Mouse (Mus musculus): ENCODE results near the gene Cntln. TPM values are rescaled to one million over a fixed set of nuclear protein-coding genes. Genes with fewer than 3 reads are reported as not detected.

The Cntln gene
- polyA plus RNA-seq, 1 experiment: not detected

- TF ChIP-seq POLR2A (IDR thresholded peaks at IDR 0.05; ENCODE audit: insufficient read depth, low read depth, low read length): no peak
- no peak for TF ChIP-seq CTCF (IDR thresholded peaks at IDR 0.05; ENCODE audit: insufficient read depth, low read depth, low read length)
- no peak overlapping the region for H3K4me3 ChIP-seq (ENCODE audit: insufficient read depth, low read depth, low read length)
- H3K4me1 ChIP-seq (ENCODE audit: control insufficient read depth, insufficient read depth, low read length): no peaks in the 10 kb centered on the region
- 70% methylated on average over 3 of the region's 3 CpGs for WGBS
- no peak overlapping the region for H3K27ac ChIP-seq (ENCODE audit: insufficient read depth, low read depth, low read length)
Observed at GRCm38 (mm10) chr4:85006789-85007188, 122.7 kb downstream of the Cntln start.

- TF ChIP-seq POLR2A (IDR thresholded peaks at IDR 0.05; ENCODE audit: insufficient read depth, low read depth, low read length) (no peak), CTCF (IDR thresholded peaks at IDR 0.05; ENCODE audit: insufficient read depth, low read depth, low read length) (no peak)
- Histone ChIP-seq H3K27ac (ENCODE audit: insufficient read depth, low read depth, low read length) (no peak overlapping the region), H3K4me1 (ENCODE audit: control insufficient read depth, insufficient read depth, low read length) (no peaks in the 10 kb centered on the region), H3K4me3 (ENCODE audit: insufficient read depth, low read depth, low read length) (no peak overlapping the region)
Observed at GRCm38 (mm10) chr4:85010846-85011245, 126.7 kb downstream of the Cntln start.

GRCm38 (mm10) chr4:85045748-85046147 is 161.6 kb downstream of the Cntln start:
- WGBS: 36% methylated on average over 2 of the region's 2 CpGs
- Histone ChIP-seq H3K4me1 (ENCODE audit: control insufficient read depth, insufficient read depth, low read length) (no peaks in the 10 kb centered on the region), H3K27ac (ENCODE audit: insufficient read depth, low read depth, low read length) (no peak overlapping the region), H3K4me3 (ENCODE audit: insufficient read depth, low read depth, low read length) (no peak overlapping the region)
- TF ChIP-seq CTCF (IDR thresholded peaks at IDR 0.05; ENCODE audit: insufficient read depth, low read depth, low read length): no peak
- TF ChIP-seq POLR2A (IDR thresholded peaks at IDR 0.05; ENCODE audit: insufficient read depth, low read depth, low read length): no peak

GRCm38 (mm10) chr4:85049933-85050553 is 165.9 kb downstream of the Cntln start:
- no peak overlapping the region for H3K4me3 ChIP-seq (ENCODE audit: insufficient read depth, low read depth, low read length)
- TF ChIP-seq CTCF (IDR thresholded peaks at IDR 0.05; ENCODE audit: insufficient read depth, low read depth, low read length): no peak
- no peaks in the 10 kb centered on the region for H3K4me1 ChIP-seq (ENCODE audit: control insufficient read depth, insufficient read depth, low read length)
- 60% methylated on average over 8 of the region's 8 CpGs for WGBS
- no peak overlapping the region for H3K27ac ChIP-seq (ENCODE audit: insufficient read depth, low read depth, low read length)

GRCm38 (mm10) chr4:85054616-85055015 is 170.5 kb downstream of the Cntln start:
- no peak overlapping the region for H3K4me3 ChIP-seq (ENCODE audit: insufficient read depth, low read depth, low read length)
- WGBS: 75% methylated on average over 1 of the region's 1 CpGs
- TF ChIP-seq POLR2A (IDR thresholded peaks at IDR 0.05; ENCODE audit: insufficient read depth, low read depth, low read length) (no peak), CTCF (IDR thresholded peaks at IDR 0.05; ENCODE audit: insufficient read depth, low read depth, low read length) (no peak)
- H3K27ac ChIP-seq (ENCODE audit: insufficient read depth, low read depth, low read length): no peak overlapping the region
- no peaks in the 10 kb centered on the region for H3K4me1 ChIP-seq (ENCODE audit: control insufficient read depth, insufficient read depth, low read length)

GRCm38 (mm10) chr4:85059598-85059997 is 175.5 kb downstream of the Cntln start:
- H3K27ac ChIP-seq (ENCODE audit: insufficient read depth, low read depth, low read length): no peak overlapping the region
- no peaks in the 10 kb centered on the region for H3K4me1 ChIP-seq (ENCODE audit: control insufficient read depth, insufficient read depth, low read length)
- WGBS: 99% methylated on average over 2 of the region's 2 CpGs
- H3K4me3 ChIP-seq (ENCODE audit: insufficient read depth, low read depth, low read length): no peak overlapping the region
- TF ChIP-seq CTCF (IDR thresholded peaks at IDR 0.05; ENCODE audit: insufficient read depth, low read depth, low read length) (no peak), POLR2A (IDR thresholded peaks at IDR 0.05; ENCODE audit: insufficient read depth, low read depth, low read length) (no peak)

GRCm38 (mm10) chr4:85061676-85062075 is 177.6 kb downstream of the Cntln start:
- no peaks in the 10 kb centered on the region for H3K4me1 ChIP-seq (ENCODE audit: control insufficient read depth, insufficient read depth, low read length)
- WGBS: 38% methylated on average over 2 of the region's 2 CpGs
- TF ChIP-seq CTCF (IDR thresholded peaks at IDR 0.05; ENCODE audit: insufficient read depth, low read depth, low read length) (no peak), POLR2A (IDR thresholded peaks at IDR 0.05; ENCODE audit: insufficient read depth, low read depth, low read length) (no peak)
- no peak overlapping the region for H3K27ac ChIP-seq (ENCODE audit: insufficient read depth, low read depth, low read length)
- H3K4me3 ChIP-seq (ENCODE audit: insufficient read depth, low read depth, low read length): no peak overlapping the region

GRCm38 (mm10) chr4:85096033-85096432 is 211.9 kb downstream of the Cntln start:
- no peak overlapping the region for H3K27ac ChIP-seq (ENCODE audit: insufficient read depth, low read depth, low read length)
- H3K4me3 ChIP-seq (ENCODE audit: insufficient read depth, low read depth, low read length): no peak overlapping the region
- TF ChIP-seq CTCF (IDR thresholded peaks at IDR 0.05; ENCODE audit: insufficient read depth, low read depth, low read length) (no peak), POLR2A (IDR thresholded peaks at IDR 0.05; ENCODE audit: insufficient read depth, low read depth, low read length) (no peak)
- WGBS: 85% methylated on average over 4 of the region's 4 CpGs
- no peaks in the 10 kb centered on the region for H3K4me1 ChIP-seq (ENCODE audit: control insufficient read depth, insufficient read depth, low read length)

GRCm38 (mm10) chr4:85096682-85097081 is 212.6 kb downstream of the Cntln start:
- H3K4me1 ChIP-seq (ENCODE audit: control insufficient read depth, insufficient read depth, low read length): no peaks in the 10 kb centered on the region
- TF ChIP-seq POLR2A (IDR thresholded peaks at IDR 0.05; ENCODE audit: insufficient read depth, low read depth, low read length) (no peak), CTCF (IDR thresholded peaks at IDR 0.05; ENCODE audit: insufficient read depth, low read depth, low read length) (peak; percentile 74; the same call in 1 of the 2 replicates)
- H3K27ac ChIP-seq (ENCODE audit: insufficient read depth, low read depth, low read length): no peak overlapping the region
- H3K4me3 ChIP-seq (ENCODE audit: insufficient read depth, low read depth, low read length): no peak overlapping the region
- WGBS: 16% methylated on average over 7 of the region's 7 CpGs

GRCm38 (mm10) chr4:85102168-85102567 is 218.1 kb downstream of the Cntln start:
- Histone ChIP-seq H3K4me1 (ENCODE audit: control insufficient read depth, insufficient read depth, low read length) (no peaks in the 10 kb centered on the region), H3K27ac (ENCODE audit: insufficient read depth, low read depth, low read length) (no peak overlapping the region), H3K4me3 (ENCODE audit: insufficient read depth, low read depth, low read length) (no peak overlapping the region)
- TF ChIP-seq CTCF (IDR thresholded peaks at IDR 0.05; ENCODE audit: insufficient read depth, low read depth, low read length): no peak
- no peak for TF ChIP-seq POLR2A (IDR thresholded peaks at IDR 0.05; ENCODE audit: insufficient read depth, low read depth, low read length)
- 94% methylated on average over 4 of the region's 4 CpGs for WGBS
